Mouse (Mus musculus) embryonic fibroblast, embryonic 13.5 days (primary cell): ENCODE data around the gene Smc2. TPM values are rescaled to one million over a fixed set of nuclear protein-coding genes. Genes with fewer than 3 reads are reported as not detected.
"Not testable (repeated sequence)": the region's sequence is repeated elsewhere in the genome, so short reads cannot be mapped to it uniquely, and the experiment has no call there.

Experiments used
- H3K27ac ChIP-seq: 2 replicates; pipeline ENCODE4 v1.5.1; 2012; ENCODE audit warnings: low read length, control low read depth, inconsistent platforms; ENCODE audit not compliant: insufficient read depth
- H3K4me1 ChIP-seq: 2 replicates; pipeline ENCODE4 v1.6.1; 2011; ENCODE audit warnings: low read length; ENCODE audit not compliant: control insufficient read depth, insufficient read depth
- H3K4me3 ChIP-seq: 2 replicates; pipeline ENCODE4 v1.5.1; 2011; ENCODE audit warnings: mild to moderate bottlenecking, control low read depth, low read length; ENCODE audit not compliant: insufficient read depth
- CTCF ChIP-seq: IDR thresholded peaks from 2 replicates; pipeline ENCODE4 v1.5.1; 2011; ENCODE audit warnings: mild to moderate bottlenecking, control low read depth, low read length, moderate library complexity, borderline replicate concordance; ENCODE audit not compliant: insufficient read depth
- POLR2A ChIP-seq: IDR thresholded peaks from 2 replicates; pipeline ENCODE4 v1.6.1; 2011; ENCODE audit warnings: low read depth, mild to moderate bottlenecking, control low read depth, low read length, moderate library complexity
- polyA plus RNA-seq: library from polyadenylated mRNA; stranded (reverse); fragments of >200 nt; gene quantifications from 2 replicates; pipeline ENCODE4 v1.2.4, GENCODE M21; 2011; ENCODE audit warnings: low read depth; ENCODE audit not compliant: missing spikeins, insufficient read length

The Smc2 gene
- polyA plus RNA-seq, 1 experiment: 65.6 TPM

DNA sequence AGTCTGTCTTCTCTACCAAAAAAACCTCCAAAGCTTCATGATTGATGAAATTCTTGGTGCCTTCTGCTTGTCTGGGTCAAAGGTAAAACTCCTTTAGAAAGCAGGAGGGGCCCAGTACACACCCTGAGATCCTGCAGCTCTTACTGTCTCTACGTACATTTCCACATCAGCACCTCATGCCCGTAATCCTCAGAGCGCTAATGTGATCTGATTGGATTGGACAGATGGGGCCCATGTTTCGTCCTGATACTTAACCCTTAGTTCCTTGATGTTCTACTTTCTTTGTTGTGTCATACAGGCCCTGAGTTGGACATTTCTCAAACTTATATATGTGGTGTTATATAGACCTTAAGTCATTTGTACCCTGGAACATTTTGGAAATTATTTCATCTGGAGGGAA lies 48.4 kb downstream of the Smc2 start:
- TF ChIP-seq CTCF: no peak
- TF ChIP-seq POLR2A: no peak
- no peak overlapping the region for H3K4me3 ChIP-seq
- no peak overlapping the region for H3K27ac ChIP-seq
- no peaks in the 10 kb centered on the region for H3K4me1 ChIP-seq

DNA sequence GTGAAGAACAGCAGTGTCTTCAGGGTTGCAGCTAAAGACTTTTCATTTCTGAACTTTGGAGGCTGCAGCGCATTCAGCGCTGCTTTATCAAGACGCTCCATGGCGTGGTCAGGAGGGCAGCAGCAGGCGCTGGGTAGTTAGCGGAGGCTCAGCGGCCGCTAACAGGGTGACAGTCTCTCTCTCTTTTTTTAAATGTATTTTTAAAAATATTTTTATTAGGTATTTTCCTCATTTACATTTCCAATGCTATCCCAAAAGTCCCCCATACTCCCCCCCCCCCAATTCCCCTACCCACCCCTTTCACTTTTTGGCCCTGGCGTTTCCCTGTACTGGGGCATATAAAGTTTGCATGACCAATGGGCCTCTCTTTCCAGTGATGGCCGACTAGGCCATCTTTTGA lies 58.1 kb downstream of the Smc2 start, which contains the start of gene Vma21-ps:
TSS of gene Vma21-ps (minus strand) at position 101 of the 400 bp plus-strand sequence.
- not testable (repeated sequence) for H3K4me3 ChIP-seq, H3K27ac ChIP-seq, H3K4me1 ChIP-seq

DNA sequence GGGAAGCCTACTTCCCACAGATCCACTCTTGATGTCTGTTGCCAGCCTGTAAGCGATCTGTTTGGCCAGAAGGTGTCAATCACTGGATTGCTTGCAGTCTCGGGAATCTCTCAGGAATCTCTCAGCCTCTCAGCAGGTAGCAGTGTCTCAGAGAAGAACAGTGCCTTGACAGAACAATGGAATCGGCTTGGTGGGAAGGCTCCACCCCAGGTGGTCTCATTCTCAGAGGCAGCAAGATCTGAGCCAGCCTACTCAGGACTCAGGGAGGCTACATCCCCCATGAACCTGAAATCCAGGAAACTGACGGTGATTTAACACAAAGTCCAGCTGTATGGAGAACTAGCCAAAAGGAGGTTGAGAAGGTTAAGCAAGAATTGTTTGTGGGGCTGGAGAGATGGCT lies 78.5 kb downstream of the Smc2 start:
- no peak overlapping the region for H3K4me3 ChIP-seq
- H3K27ac ChIP-seq: no peak overlapping the region
- no peak for TF ChIP-seq POLR2A
- TF ChIP-seq CTCF: no peak
- no peaks in the 10 kb centered on the region for H3K4me1 ChIP-seq

DNA sequence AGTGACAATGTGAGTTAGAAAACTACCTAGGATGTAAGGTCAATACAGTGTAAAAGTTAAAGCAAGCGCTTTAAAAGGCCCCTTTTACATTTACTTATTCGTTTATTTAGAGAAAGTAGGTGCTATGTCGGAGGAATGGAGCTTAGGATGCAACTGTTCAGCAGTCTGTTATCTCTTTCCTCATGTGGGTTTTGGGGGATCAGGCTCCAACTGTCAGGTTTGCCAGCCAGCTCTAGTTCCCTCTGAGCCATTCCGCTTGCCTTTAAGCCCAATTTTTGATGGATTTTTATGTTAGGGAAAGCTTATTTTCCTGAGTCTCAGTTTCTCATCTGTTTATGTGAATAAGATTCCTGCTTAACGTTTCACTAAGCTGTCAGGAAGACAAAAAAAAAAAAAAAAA lies 80.3 kb downstream of the Smc2 start:
- TF ChIP-seq POLR2A (no peak), CTCF (no peak)
- Histone ChIP-seq H3K4me3 (no peak overlapping the region), H3K4me1 (no peaks in the 10 kb centered on the region), H3K27ac (no peak overlapping the region)

DNA sequence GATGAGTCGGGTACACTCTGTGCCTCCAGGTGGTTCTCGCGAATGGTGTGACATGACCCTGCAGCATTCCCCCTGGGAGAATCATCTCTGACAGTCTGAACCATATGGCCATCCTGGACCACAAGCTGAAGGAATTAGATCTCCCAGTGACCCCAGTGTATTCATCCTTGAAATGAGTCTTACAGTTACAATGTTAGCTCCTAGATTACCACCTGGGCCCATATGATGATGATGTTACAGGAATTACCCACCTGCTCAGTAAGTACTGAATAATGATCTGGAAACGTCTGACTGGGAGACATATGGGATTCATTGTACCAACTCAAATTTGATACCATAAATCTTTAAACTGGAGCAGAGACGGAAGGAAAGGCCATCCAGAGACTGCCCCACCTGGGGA lies 87.4 kb downstream of the Smc2 start:
- Histone ChIP-seq H3K27ac (no peak overlapping the region), H3K4me1 (no peaks in the 10 kb centered on the region), H3K4me3 (no peak overlapping the region)
- no peak for TF ChIP-seq POLR2A
- TF ChIP-seq CTCF: no peak

- H3K27ac ChIP-seq: no peak overlapping the region
Measured at GRCm38 (mm10) chr4:52530636-52531035, 91.6 kb downstream of the Smc2 start.

More at GRCm38 (mm10) chr4:52530636-52531035, 91.6 kb downstream of the Smc2 start:
- TF ChIP-seq POLR2A: no peak
- no peak for TF ChIP-seq CTCF
- Histone ChIP-seq H3K4me3 (no peak overlapping the region), H3K4me1 (no peaks in the 10 kb centered on the region)

Other genes with a start within 250 kb of the Smc2 start
- 3.7 and 4.4 TPM in 2 replicates for gene Vma21-ps, start 58.0 kb downstream of the Smc2 start, polyA plus RNA-seq
- not detected in 2 replicates for gene Toporsl, start 157.0 kb downstream of the Smc2 start, polyA plus RNA-seq